Mouse (Mus musculus) liver, embryonic 14.5 days (tissue): ENCODE measurements around the gene Ccin.

ENCODE experiments used
- CTCF ChIP-seq: IDR thresholded peaks from 2 replicates; pipeline ENCODE4 v1.5.1; 2016; ENCODE audit warnings: antibody characterized with exemption, low read depth, control low read depth
- EP300 ChIP-seq: IDR thresholded peaks from 2 replicates; pipeline ENCODE4 v1.6.1; 2016; ENCODE audit warnings: antibody characterized with exemption, low read depth

DNA sequence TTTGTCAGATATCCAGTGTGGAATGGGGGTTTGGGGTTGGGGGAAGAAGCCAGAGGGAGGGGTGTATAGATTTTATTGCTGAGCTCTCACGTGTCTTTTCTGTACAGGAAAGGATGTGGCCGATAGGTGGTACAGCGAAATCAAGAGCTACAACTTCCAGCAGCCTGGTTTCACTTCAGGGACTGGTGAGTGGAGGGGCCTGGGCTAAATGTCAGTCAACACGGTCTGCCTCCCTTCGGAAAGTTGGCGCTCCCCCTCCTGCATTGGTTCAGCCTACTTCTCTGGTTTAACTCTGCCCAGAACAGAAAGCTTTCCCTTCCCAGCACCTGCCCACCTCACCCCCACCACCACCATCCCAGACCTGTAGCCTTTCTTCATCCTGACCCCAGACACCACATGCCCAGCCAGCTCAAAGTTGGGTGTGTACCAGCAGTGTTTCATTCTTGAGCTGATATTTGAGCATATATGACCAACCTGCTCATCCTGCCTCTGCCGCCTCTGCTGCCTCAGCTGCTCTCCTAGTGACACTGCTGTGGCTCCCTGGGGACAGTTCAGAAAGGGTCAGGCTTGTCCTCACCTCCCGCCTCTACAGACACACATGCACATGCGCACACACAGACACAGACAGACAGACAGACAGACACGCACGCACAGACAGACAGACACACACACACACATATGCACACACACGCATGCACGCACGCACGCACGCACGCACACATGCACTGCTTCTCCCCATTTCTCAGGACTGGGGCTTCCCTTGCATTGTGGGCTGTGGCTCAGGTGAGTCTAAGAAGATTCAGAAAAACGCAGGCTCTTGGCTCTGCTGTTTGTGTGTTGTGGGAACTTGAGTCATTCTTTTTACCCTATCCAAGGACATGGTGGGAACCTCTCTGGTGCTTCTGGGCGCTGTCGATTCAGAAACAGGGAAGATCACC is 12.6 kb upstream of the Ccin start:
- no peak for TF ChIP-seq CTCF
- no peak for TF ChIP-seq EP300
